Mouse (Mus musculus) 3134 (cell line): Measurements from ENCODE around the gene Pacrg.

ENCODE experiments used
- DNase-seq: peaks from one replicate; pipeline ENCODE4 v3.0.0-alpha.2; 2011; ENCODE audit warnings: low spot score; ENCODE audit not compliant: insufficient read length; ENCODE audit errors: extremely low read depth

Pacrg gene

GRCm38 (mm10) chr17:10744709-10745461 lies 95.2 kb downstream of the Pacrg start:
- DNase-seq, result peak; percentile 39

DNA sequence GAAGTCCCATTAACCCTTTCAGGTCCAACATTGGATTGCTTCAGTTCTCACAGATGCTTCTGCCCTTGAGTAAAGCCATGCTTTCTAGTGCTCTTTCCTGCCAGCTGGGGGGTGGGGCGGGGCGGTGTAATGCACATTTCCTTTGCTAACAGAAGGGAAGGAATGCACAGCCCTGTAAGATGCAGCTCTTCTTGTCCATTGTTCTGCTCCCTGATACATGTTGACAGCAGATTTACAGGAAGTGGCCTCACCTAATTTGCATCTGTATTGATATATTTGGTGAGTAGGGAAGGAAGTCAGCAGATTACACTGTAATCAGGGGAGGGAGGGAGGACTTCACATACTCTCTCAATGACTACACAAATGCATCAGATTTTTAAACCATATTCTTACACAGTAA lies 100.0 kb downstream of the Pacrg start:
- DNase-seq, result no peak

DNA sequence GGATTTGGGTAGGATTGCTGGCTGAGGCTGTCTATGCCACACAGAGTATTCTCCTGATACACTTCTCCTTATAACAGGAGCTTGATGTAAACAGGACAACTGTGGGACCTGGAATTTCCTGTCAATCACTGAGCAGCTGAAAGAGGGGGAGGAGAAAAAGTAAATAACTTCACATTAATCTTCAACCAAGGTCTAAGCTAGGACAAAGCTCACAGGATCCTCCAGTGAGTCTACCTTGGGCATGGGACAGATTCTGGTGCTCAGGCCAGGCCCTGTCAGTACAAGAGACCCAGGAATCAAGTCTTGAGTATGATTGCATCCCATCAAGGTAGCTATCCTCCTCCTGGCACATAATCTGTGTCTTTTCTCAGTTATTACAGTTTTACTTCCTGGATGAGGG lies 102.1 kb downstream of the Pacrg start:
- DNase-seq, result no peak

DNA sequence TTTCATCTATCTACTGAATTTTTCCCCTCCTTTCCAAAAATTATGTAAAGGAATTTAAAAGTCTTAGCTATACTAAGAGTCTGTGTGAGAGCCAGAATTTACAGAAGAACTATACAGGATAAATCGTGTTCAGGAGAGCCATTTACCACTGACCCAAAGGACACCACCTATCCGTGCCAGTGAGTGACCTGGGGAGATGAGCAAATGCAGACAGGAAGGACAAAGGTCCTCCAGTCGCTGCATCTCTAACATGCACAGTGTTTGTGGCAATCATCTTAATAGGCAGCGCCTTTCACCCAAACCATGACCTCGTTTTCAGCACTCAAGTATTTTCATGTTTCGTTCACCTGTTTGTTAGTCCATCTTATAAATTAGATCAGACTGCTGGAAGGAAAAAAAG lies 105.4 kb downstream of the Pacrg start:
- DNase-seq, result no peak

DNA sequence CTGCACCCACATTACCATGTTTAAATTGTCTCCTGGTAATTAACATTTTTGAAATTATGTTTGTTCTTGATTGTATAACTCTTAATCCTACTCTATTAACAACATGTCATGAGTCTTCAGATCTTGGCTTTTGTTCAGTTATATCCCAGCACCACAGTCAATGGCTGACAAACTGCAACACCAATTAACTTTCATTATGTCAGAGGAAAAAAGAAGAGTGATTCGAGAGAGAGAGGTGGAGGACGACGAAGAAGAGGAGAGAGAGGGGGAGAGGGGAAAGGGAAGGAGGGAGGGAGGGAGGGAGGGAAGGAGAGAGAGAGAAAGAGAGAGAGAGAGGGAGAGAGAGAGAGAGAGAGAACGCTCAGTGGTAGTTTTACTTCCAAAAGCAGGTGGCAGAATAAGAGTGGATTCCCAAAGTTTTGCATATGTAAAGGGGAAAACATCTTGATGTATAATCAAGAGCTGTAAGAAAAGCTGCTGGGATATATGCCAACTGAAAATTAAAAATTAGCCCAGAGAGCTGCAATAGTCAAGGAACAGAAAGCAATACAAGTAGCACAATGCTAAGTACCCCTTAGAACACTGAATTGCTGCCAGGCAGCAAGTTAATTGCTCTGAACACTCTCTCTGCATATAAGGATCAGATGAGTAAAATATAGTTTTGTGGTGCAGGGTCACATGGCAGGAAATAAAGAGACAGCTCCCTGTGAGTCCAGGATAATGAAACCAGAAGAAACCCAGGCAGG lies 107.6 kb downstream of the Pacrg start:
- DNase-seq, result no peak

DNA sequence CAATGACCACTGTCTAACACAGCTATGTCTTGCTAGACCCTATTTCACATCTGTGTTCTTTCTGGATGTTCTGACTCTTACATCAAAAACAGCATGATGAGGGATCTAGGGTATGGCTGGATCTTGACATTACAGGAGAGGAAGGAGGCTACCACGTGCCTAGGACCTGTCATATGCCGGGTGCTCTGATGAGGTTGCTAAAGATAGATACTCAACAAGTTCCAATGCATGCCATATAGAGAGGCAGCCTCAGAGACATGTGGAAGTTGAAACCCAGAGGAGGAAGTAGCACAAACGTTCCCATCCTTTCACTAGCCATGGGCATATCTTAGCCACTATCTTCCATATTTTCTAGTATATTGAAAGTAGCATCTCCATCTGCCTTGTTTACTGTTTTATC lies 115.3 kb downstream of the Pacrg start:
- no peak for DNase-seq

DNA sequence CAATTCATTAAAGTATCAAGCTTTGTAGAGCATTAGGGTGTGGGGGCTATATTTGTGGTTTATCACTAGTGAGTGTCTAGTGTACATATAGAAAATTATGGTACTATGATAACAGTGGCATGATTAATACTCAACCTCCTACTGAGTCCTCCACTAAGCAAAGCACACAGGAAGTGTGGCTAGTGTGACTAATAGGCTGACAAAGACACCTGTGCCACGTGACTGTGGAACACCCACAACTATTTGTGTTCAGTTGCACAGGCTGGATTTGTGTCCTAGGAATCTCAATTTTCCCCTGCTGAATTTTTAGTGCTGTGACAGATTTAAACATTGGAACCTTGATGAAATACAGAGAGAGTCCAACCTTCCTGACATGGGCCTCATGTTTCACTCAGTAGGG lies 118.5 kb downstream of the Pacrg start:
- DNase-seq, result peak; percentile 26

GRCm38 (mm10) chr17:10717148-10717547 lies 123.0 kb downstream of the Pacrg start:
- no peak for DNase-seq

DNA sequence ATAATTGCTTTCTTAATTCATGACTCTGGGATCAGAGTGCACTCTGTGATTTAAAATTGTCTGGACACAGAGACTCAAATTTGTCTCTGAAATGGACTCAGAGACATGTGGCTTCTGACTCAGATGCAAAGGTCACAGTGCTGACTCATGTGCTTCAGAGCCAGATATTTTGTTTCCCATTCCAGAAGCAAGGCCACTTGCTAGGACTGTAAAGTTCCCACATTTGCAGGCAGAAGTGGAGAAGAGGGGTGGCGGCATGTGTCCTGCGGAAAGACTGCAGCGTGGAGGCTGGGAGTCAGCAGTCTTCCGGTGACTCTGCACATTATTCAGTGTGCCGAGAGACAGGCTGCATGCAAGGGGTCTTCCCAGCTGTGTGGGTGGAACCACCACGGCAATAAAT lies 137.3 kb downstream of the Pacrg start:
- DNase-seq, result peak; percentile 76

GRCm38 (mm10) chr17:10698041-10698440 lies 142.1 kb downstream of the Pacrg start:
- DNase-seq, result no peak

- no peak for DNase-seq
Measured at GRCm38 (mm10) chr17:10695421-10695820, 144.7 kb downstream of the Pacrg start.

DNA sequence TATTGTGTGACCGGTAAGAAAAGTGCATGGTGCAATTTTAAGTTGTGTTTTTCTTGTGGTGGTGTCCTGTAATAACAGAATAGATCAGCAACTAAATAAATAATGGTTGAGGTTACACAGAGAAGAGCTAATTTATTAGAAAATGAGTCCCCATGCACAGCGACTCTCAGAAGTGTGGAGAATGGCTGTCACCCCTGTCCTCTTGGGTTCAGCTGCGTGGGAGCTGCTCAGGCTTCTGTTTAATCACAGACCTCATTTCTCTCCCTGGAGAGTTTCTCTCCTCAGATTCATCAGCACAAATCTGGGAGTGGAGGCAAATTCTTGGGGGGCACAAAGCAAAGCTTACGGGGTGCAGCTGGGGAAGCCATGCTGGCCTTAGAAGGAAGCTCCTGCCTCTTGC lies 163.0 kb downstream of the Pacrg start:
- no peak for DNase-seq

- DNase-seq, result no peak
Measured at GRCm38 (mm10) chr17:10675536-10675935, 164.6 kb downstream of the Pacrg start.

DNA sequence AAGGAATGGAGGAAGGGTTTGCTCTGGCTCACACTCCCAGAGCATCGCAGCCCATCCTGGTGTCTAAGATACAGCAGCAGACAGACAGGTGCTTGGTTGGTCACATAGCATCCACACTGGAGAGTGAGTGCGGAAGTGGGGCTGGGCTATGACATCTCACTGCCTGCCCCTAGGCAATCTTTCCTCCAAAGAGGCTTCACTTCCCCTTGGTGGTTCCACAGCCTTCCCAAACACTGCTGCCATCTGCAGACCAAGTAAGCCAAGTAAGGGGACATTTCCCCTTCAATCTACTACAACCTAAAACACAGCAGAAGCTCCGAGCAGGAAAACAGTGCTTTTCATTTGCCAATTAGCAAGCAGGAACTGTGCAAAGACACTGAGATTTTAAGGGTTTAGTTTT lies 165.1 kb downstream of the Pacrg start:
- no peak for DNase-seq

GRCm38 (mm10) chr17:10661294-10661693 lies 178.8 kb downstream of the Pacrg start:
- DNase-seq, result no peak

DNA sequence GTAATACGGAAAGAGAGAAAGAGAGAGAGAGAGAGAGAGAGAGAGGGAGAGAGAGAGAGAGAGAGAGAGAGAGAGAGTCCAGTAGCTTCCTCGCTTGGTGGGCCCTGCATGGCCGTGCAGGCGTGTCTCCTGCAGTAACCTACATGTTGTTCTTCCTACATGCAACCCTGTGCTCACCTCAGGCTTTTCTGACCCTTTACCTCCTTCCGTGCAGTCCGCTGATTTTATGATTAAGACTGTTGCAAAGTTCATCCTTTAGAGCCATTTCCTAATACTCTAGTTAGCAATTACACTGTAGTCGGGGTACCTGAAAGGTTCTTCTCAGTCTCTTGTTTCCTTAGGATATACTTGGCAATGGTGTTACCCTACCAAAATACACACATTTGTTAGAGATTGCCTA lies 196.5 kb downstream of the Pacrg start:
- no peak for DNase-seq

DNA sequence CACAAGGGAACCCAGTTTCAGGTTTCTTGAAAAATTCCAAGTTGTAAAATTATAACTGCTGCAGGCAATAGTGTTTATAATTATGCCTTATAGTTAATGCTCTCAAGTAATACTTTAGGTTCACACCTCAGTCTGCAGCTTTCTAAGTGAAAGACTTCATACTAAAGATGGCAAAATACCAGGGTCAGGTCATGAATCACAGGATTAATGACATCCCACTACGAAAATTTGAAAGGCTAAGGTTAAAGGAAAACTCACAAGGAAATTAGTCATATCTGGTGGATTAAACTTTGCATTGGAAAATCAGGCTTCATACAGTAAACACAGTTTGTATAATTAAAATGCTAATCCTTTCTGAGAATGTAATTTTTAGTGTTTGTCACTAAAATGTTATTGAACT lies 200.3 kb downstream of the Pacrg start:
- no peak for DNase-seq

DNA sequence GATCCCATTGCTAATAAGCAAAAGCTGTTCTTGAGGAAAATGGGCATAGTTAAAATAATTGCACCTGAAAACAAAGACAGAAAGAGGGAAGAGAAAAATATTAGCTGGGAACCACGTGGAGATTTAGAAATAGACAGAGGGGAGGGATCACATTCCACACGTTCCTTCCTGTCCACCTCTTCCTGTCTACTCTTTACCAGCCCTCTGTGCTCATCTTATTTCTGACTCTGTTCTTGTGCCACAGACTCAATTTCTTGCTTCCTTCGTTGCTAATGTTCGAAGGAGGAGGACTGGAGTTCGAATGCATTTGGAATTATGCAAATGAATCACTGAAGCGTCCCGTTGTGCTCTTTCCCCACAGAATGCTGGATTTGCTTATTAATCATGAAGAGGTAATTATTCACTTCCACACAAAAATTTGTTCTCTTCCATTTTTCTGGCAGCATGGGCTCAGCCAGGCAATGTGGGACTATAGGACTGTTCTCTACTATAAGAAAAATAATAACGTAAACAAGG lies 204.1 kb downstream of the Pacrg start:
- no peak for DNase-seq

GRCm38 (mm10) chr17:10635470-10635869 lies 204.6 kb downstream of the Pacrg start:
- DNase-seq, result no peak

GRCm38 (mm10) chr17:10635046-10635445 lies 205.1 kb downstream of the Pacrg start:
- DNase-seq, result no peak

DNA sequence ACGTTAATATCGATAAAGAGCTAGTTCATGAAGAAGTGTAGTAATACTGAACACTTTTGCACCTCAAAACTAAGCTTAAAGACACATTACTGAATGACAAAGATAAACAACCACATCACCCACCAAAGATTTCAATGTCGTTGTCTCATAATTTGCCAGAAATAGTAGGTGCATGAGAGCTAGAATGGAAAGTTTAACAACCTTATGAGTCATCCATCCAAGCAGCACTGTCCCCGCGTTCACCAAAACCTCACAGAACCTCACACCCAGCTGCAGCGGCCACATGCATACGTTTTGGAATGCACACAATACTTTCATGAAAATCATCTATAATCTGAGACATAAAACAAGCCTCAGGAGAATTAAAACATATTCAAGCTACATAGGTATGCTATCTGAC lies 206.3 kb downstream of the Pacrg start:
- no peak for DNase-seq

- DNase-seq, result no peak
Measured at GRCm38 (mm10) chr17:10628240-10628639, 211.9 kb downstream of the Pacrg start.
